Mouse (Mus musculus) cerebellum, adult 2 months (tissue): ENCODE measurements around the gene Rgs12.

Experiments used
- CTCF ChIP-seq: fragments of 200-500 bp; IDR thresholded peaks from 2 replicates; pipeline ENCODE4 v1.5.1; 2011; ENCODE audit warnings: low read depth, mild to moderate bottlenecking, control low read depth, low read length, moderate library complexity, borderline replicate concordance; ENCODE audit not compliant: insufficient read depth
- POLR2A ChIP-seq: fragments of 200-500 bp; IDR thresholded peaks from 2 replicates; pipeline ENCODE4 v1.6.1; 2011; ENCODE audit warnings: low read length, control low read depth, borderline replicate concordance; ENCODE audit not compliant: insufficient read depth

- no peak for TF ChIP-seq POLR2A
- TF ChIP-seq CTCF: no peak
These were observed 39.4 kb upstream of the Rgs12 start for GRCm38 (mm10) chr5:34909634-34910503.
